Mouse (Mus musculus) small intestine, adult 2 months (tissue): ENCODE data around the gene Parg.

Source experiments
- CTCF ChIP-seq: fragments of 200-500 bp; IDR thresholded peaks from 2 replicates; pipeline ENCODE4 v1.5.1; 2012; ENCODE audit warnings: low read depth, mild to moderate bottlenecking, control low read depth, inconsistent platforms, low read length, moderate library complexity, mixed read lengths; ENCODE audit not compliant: insufficient replicate concordance, insufficient read length; ENCODE audit errors: extremely low read depth
- POLR2A ChIP-seq: fragments of 200-500 bp; IDR thresholded peaks from 2 replicates; pipeline ENCODE4 v1.6.1; 2012; ENCODE audit warnings: low read depth, mild to moderate bottlenecking, control low read depth, inconsistent platforms, low read length, moderate library complexity

DNA sequence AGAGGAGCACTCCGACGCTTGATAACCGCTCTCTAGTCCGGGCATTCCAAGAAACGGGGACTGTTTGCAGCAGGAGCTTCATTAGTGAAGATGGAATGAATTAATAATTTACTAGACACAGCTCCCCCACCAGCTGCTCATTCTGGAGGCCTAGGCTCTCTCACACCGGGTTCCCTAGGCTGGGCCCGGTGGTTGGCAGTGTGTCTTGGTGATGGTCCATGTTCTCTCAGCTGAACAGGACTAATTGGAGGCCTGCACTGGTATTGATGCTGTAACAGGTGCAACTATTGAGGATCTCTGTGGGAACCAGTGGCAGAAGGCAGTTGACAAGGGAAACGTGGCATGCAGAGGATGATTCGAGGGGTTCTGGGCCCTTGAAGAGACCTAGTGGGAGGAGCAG lies 125.6 kb downstream of the Parg start:
- TF ChIP-seq CTCF (no peak), POLR2A (no peak)
